ENCODE assay signal across 9 mouse cellular contexts in genomic region chr14:54592319-54592934, GRCm38 (mm10). TPM values are rescaled to one million over a fixed set of nuclear protein-coding genes. Genes with fewer than 3 reads are reported as not detected.
DNase-seq lines count a peak whose midpoint lies in the region; ATAC-seq lines count a peak whose summit lies in the region.
"Had no signal": no experiment of that assay in that cellular context is flagged by ENCODE, and none has a peak within 500 bp of the region (broad histone marks: within the 10 kb centered on the region; RNA-seq: fewer than 3 reads in every experiment).

No protein-coding gene starts in this region.

- intact Hi-C loops in heart, postnatal 10 days (cut with DNase I), result no loop called here

- peaks cover 9% of the 10 kb centered on the region for H3K4me1 ChIP-seq in forebrain, embryonic 10.5 days
- H3K4me1 ChIP-seq in forebrain, embryonic 12.5 days, result no peaks in the 10 kb centered on the region
- peaks cover 12% of the 10 kb centered on the region; the same call in 1 of the 2 replicates for H3K4me1 ChIP-seq in limb, embryonic 10.5 days

- no peak overlapping the region for H3K4me3 ChIP-seq in forebrain, embryonic 10.5 days
- H3K4me3 ChIP-seq in forebrain, embryonic 12.5 days (replicated peaks), result no peak overlapping the region
- H3K4me3 ChIP-seq in limb, embryonic 10.5 days, result no peak overlapping the region

- H3K27ac ChIP-seq in forebrain, embryonic 10.5 days, result peak overlapping the region; percentile 67
- H3K27ac ChIP-seq in forebrain, embryonic 12.5 days, result no peak overlapping the region
- H3K27ac ChIP-seq in limb, embryonic 10.5 days, result peak overlapping the region; percentile 58; the same call in 1 of the 2 replicates

- peaks cover 8% of the 10 kb centered on the region; the same call in 1 of the 2 replicates for H3K9me3 ChIP-seq in forebrain, embryonic 10.5 days
- no peaks in the 10 kb centered on the region; the same call in 1 of the 2 replicates for H3K9me3 ChIP-seq in forebrain, embryonic 12.5 days
- H3K9me3 ChIP-seq in limb, embryonic 10.5 days (replicated peaks), result no peaks in the 10 kb centered on the region

- DNase-seq in forebrain, embryonic 10.5 days (ENCODE audit: extremely low spot score, low spot score), result no peak
- peak; percentile 82 for DNase-seq in MEL-GATA-1-ER (ENCODE audit: extremely low read depth, low read depth)
- peak; percentile 73 to 77 for DNase-seq in heart, postnatal 10 days
- DNase-seq in limb, embryonic 10.5 days (ENCODE audit: low spot score), result no peak
- peak; percentile 46 to 75 for DNase-seq in right cerebral cortex, postnatal 10 days (ENCODE audit: low spot score in 2 of 2)
- DNase-seq in layer of hippocampus, postnatal 10 days (ENCODE audit: low spot score in 2 of 2), result no peak
- no peak for DNase-seq in T-cell, adult 2 months (ENCODE audit: low spot score)

- peaks cover 47% of the 10 kb centered on the region for H3K36me3 ChIP-seq in forebrain, embryonic 10.5 days (replicated peaks)
- peaks cover 27% of the 10 kb centered on the region for H3K36me3 ChIP-seq in forebrain, embryonic 12.5 days (replicated peaks)
- H3K36me3 ChIP-seq in limb, embryonic 10.5 days, result peaks cover 49% of the 10 kb centered on the region

- no peak overlapping the region for H3K4me2 ChIP-seq in forebrain, embryonic 12.5 days

- H3K27me3 ChIP-seq in forebrain, embryonic 10.5 days (ENCODE audit: poor library complexity, severe bottlenecking), result no peaks in the 10 kb centered on the region
- H3K27me3 ChIP-seq in forebrain, embryonic 12.5 days, result no peaks in the 10 kb centered on the region
- H3K27me3 ChIP-seq in limb, embryonic 10.5 days (ENCODE audit: low read depth, poor library complexity, severe bottlenecking), result no peaks in the 10 kb centered on the region
- H3K27me3 ChIP-seq: CH12.LX had no signal

- no peak for ATAC-seq in forebrain, embryonic 12.5 days (ENCODE audit: low FRiP score)

- no peak overlapping the region for H3K9ac ChIP-seq in forebrain, embryonic 12.5 days

- WGBS in forebrain, embryonic 10.5 days, result 86% methylated on average over 10 of the region's 10 CpGs
- 80% methylated on average over 10 of the region's 10 CpGs for WGBS in forebrain, embryonic 12.5 days
- 70% methylated on average over 10 of the region's 10 CpGs for WGBS in limb, embryonic 10.5 days

RNA-seq across cellular contexts. Expression of gene 4931414P19Rik, which starts 13.4 kb away (rescaled TPM):
- 9.5 and 11.0 TPM in 2 replicates for polyA plus RNA-seq in forebrain, embryonic 10.5 days (2016; fragmentation: Nextera tagmentation; extraction: Ambion mirVana)
- 9.0 and 9.2 TPM in 2 replicates for polyA plus RNA-seq in forebrain, embryonic 12.5 days (2016; fragmentation: Nextera tagmentation; extraction: Ambion mirVana)
- 1 to 10 TPM; 4.2 to 4.9 TPM for total RNA-seq in heart, postnatal 10 days (2021)
- polyA plus RNA-seq in limb, embryonic 10.5 days (2016; fragmentation: Nextera tagmentation; extraction: Ambion mirVana), result 11.1 and 13.5 TPM in 2 replicates
- total RNA-seq in layer of hippocampus, postnatal 10 days (2021), result 1 to 10 TPM; 5.1 to 5.5 TPM

RNA-seq across cellular contexts. Expression of gene Ajuba, which starts 15.1 kb away (rescaled TPM):
- polyA plus RNA-seq in forebrain, embryonic 10.5 days (2016; fragmentation: Nextera tagmentation; extraction: Ambion mirVana), result 79.1 and 98.7 TPM in 2 replicates
- 37.5 and 47.3 TPM in 2 replicates for polyA plus RNA-seq in forebrain, embryonic 12.5 days (2016; fragmentation: Nextera tagmentation; extraction: Ambion mirVana)
- 10 to 100 TPM; 14.5 to 16.0 TPM for total RNA-seq in heart, postnatal 10 days (2021)
- 70.1 and 75.3 TPM in 2 replicates for polyA plus RNA-seq in limb, embryonic 10.5 days (2016; fragmentation: Nextera tagmentation; extraction: Ambion mirVana)
- 1 to 10 TPM; 3.8 to 4.3 TPM for total RNA-seq in layer of hippocampus, postnatal 10 days (2021)

RNA-seq across cellular contexts. Expression of gene Psmb5, which starts 25.4 kb away (rescaled TPM):
- 478 and 497 TPM in 2 replicates for polyA plus RNA-seq in forebrain, embryonic 10.5 days (2016; fragmentation: Nextera tagmentation; extraction: Ambion mirVana)
- polyA plus RNA-seq in forebrain, embryonic 12.5 days (2016; fragmentation: Nextera tagmentation; extraction: Ambion mirVana), result 395 and 399 TPM in 2 replicates
- total RNA-seq in heart, postnatal 10 days (2021), result 100 to 1,000 TPM; 206 to 207 TPM
- 508 and 553 TPM in 2 replicates for polyA plus RNA-seq in limb, embryonic 10.5 days (2016; fragmentation: Nextera tagmentation; extraction: Ambion mirVana)
- 100 to 1,000 TPM; 201 to 217 TPM for total RNA-seq in layer of hippocampus, postnatal 10 days (2021)

RNA-seq across cellular contexts. Expression of gene Psmb11, which starts 28.8 kb away (rescaled TPM):
- polyA plus RNA-seq in forebrain, embryonic 10.5 days (2016; fragmentation: Nextera tagmentation; extraction: Ambion mirVana), result 0.05 and 0.12 TPM in 2 replicates
- polyA plus RNA-seq in forebrain, embryonic 12.5 days (2016; fragmentation: Nextera tagmentation; extraction: Ambion mirVana), result 0.04 TPM in 1 of 2 replicates, not detected in the other
- not detected for total RNA-seq in heart, postnatal 10 days (2021)
- 0.13 and 0.14 TPM in 2 replicates for polyA plus RNA-seq in limb, embryonic 10.5 days (2016; fragmentation: Nextera tagmentation; extraction: Ambion mirVana)
- total RNA-seq in layer of hippocampus, postnatal 10 days (2021), result under 1 TPM; 0.21 to 0.25 TPM
- total RNA-seq: CH12.LX had no signal

RNA-seq across cellular contexts. Expression of gene Haus4, which starts 38.0 kb away (rescaled TPM):
- polyA plus RNA-seq in forebrain, embryonic 10.5 days (2016; fragmentation: Nextera tagmentation; extraction: Ambion mirVana), result 59.1 and 65.4 TPM in 2 replicates
- 43.5 and 47.5 TPM in 2 replicates for polyA plus RNA-seq in forebrain, embryonic 12.5 days (2016; fragmentation: Nextera tagmentation; extraction: Ambion mirVana)
- 10 to 100 TPM; 15.0 to 15.8 TPM for total RNA-seq in heart, postnatal 10 days (2021)
- 57.5 and 63.0 TPM in 2 replicates for polyA plus RNA-seq in limb, embryonic 10.5 days (2016; fragmentation: Nextera tagmentation; extraction: Ambion mirVana)
- 1 to 10 TPM; 4.7 to 6.7 TPM for total RNA-seq in layer of hippocampus, postnatal 10 days (2021)

Comparison
In these comparisons a context has a peak if more than half of its experiments do, and no peak if none do; other contexts are left out.
1. DNase-seq: peak in MEL-GATA-1-ER (single experiment), heart, postnatal 10 days (2 of 2) and right cerebral cortex, postnatal 10 days (2 of 2); none in forebrain, embryonic 10.5 days (single experiment), limb, embryonic 10.5 days (single experiment), layer of hippocampus, postnatal 10 days (0 of 2) and T-cell, adult 2 months (single experiment).